Mouse (Mus musculus) heart, adult 2 months (tissue): ENCODE measurements around the gene Shb. TPM values are rescaled to one million over a fixed set of nuclear protein-coding genes. Genes with fewer than 3 reads are reported as not detected.

Source experiments
- DNase-seq, 2 experiments: peaks; one replicate each; pipeline ENCODE4 v3.0.0; 2021
- H3K27ac ChIP-seq: fragments of 200-600 bp; 2 replicates; pipeline ENCODE4 v1.8.1; 2022
- H3K27me3 ChIP-seq: fragments of 200-500 bp; 2 replicates; pipeline ENCODE4 v1.6.1; 2012; ENCODE audit warnings: mild to moderate bottlenecking, low read length, inconsistent platforms, mixed read lengths; ENCODE audit not compliant: control insufficient read depth, insufficient read depth
- H3K36me3 ChIP-seq: fragments of 200-500 bp; 2 replicates; pipeline ENCODE4 v1.6.1; 2012; ENCODE audit warnings: low read length, inconsistent platforms; ENCODE audit not compliant: control insufficient read depth, insufficient read depth
- H3K4me1 ChIP-seq: fragments of 200-500 bp; 2 replicates; pipeline ENCODE4 v1.6.1; 2011; ENCODE audit warnings: low read length; ENCODE audit not compliant: control insufficient read depth, insufficient read depth
- H3K4me3 ChIP-seq: fragments of 200-600 bp; 2 replicates; pipeline ENCODE4 v1.8.1; 2022
- H3K79me2 ChIP-seq: fragments of 200-500 bp; replicated peaks from 2 replicates; pipeline ENCODE4 v1.6.1; 2012; ENCODE audit warnings: mild to moderate bottlenecking, inconsistent platforms, low read length, moderate library complexity, mixed read lengths; ENCODE audit not compliant: control insufficient read depth, insufficient read depth
- H3K9ac ChIP-seq: fragments of 200-500 bp; 2 replicates; pipeline ENCODE4 v1.6.1; 2012; ENCODE audit warnings: low read depth, mild to moderate bottlenecking, control low read depth, inconsistent platforms, low read length, mixed read lengths
- CTCF ChIP-seq: fragments of 200-600 bp; IDR thresholded peaks from 2 replicates; pipeline ENCODE4 v1.8.1; 2022; ENCODE audit warnings: antibody characterized with exemption, mild to moderate bottlenecking, moderate library complexity
- EP300 ChIP-seq: fragments of 200-500 bp; IDR thresholded peaks from 2 replicates; pipeline ENCODE4 v1.6.1; 2011; ENCODE audit warnings: low read depth, low read length, control low read depth; ENCODE audit not compliant: insufficient read depth
- POLR2A ChIP-seq: fragments of 200-500 bp; IDR thresholded peaks from 2 replicates; pipeline ENCODE4 v1.6.1; 2011; ENCODE audit warnings: mild to moderate bottlenecking, low read depth, low read length, control low read depth; ENCODE audit not compliant: insufficient read depth
- WGBS: fragments of 180-500 bp; shearing (Covaris S2); methylation state at CpG from one replicate; pipeline ENCODE4 v1.1.7; 2018; 5-methylcytosine and 5-hydroxymethylcytosine counted together
- intact Hi-C: fragments of 180-260 bp; cut with DNase I; formaldehyde crosslinking; loops from one replicate; pipeline ENCODE4 v1.15.1; 2025
- polyA plus RNA-seq: library from polyadenylated mRNA; depleted of rRNA; stranded (reverse); fragments of >200 nt; gene quantifications from 2 replicates; pipeline ENCODE4 v1.2.3, GENCODE M21; 2012
- total RNA-seq, 2 experiments: library from RNA; stranded (reverse); gene quantifications; 2 replicates each; pipeline ENCODE4 v1.2.3; 2021

Shb gene
- total and polyA plus RNA-seq, 3 experiments: 19.4 to 43.0 (median 27.2) TPM

GRCm38 (mm10) chr4:45540151-45540933 lies 8.1 kb upstream of the Shb start:
- no peak overlapping the region for H3K4me3 ChIP-seq
- no peak overlapping the region for H3K9ac ChIP-seq
- intact Hi-C loops: no loop called here
- TF ChIP-seq CTCF: no peak
- TF ChIP-seq EP300: no peak
- TF ChIP-seq POLR2A: no peak
- H3K36me3 ChIP-seq: no peaks in the 10 kb centered on the region
- peak in 1 of 2 experiments; percentile 43 for DNase-seq
- no peaks in the 10 kb centered on the region for H3K27me3 ChIP-seq
- 62% methylated on average over 15 of the region's 15 CpGs for WGBS
- no peaks in the 10 kb centered on the region for H3K79me2 ChIP-seq
- peak overlapping the region; percentile 16; the same call in 1 of the 2 replicates for H3K27ac ChIP-seq
- no peaks in the 10 kb centered on the region for H3K4me1 ChIP-seq

- Histone ChIP-seq H3K9ac (no peak overlapping the region), H3K4me3 (no peak overlapping the region), H3K36me3 (no peaks in the 10 kb centered on the region), H3K27ac (no peak overlapping the region), H3K27me3 (no peaks in the 10 kb centered on the region), H3K4me1 (no peaks in the 10 kb centered on the region), H3K79me2 (no peaks in the 10 kb centered on the region)
- DNase-seq: no peak
- intact Hi-C loops: loop anchor here (10.0 kb wide), 2 partner anchors 434 to 524 kb away; partner anchors contain the start of genes Polr1e, Tomm5 and Zbtb5
- TF ChIP-seq EP300 (no peak), POLR2A (no peak), CTCF (no peak)
Measured at GRCm38 (mm10) chr4:45539187-45539586, 6.9 kb upstream of the Shb start.

DNA sequence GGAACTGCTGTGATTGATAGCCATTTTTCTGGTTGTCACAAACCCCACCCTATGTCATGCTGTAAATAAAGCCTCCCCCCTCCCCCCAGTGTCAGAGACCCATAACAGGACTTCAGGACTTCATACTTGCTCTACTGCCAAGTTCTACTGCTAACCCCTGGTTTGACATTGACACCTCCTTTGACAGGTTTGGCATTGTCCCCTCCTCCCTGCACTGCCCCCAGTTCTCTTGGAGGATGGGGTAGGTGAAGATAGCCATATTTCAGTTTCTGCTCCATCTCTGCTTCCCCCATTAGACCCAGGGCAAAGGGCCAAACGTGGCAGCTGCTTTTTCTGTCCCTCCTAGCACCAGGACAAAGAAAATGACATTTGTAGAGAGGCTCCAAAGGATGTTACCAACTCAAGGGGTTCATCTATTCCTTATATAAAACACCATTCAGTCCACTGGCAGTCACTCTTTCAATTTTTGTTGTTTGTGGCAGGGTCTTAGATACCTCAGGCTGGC lies 1.2 kb upstream of the Shb start:
- Histone ChIP-seq H3K4me1 (peaks cover 4% of the 10 kb centered on the region; the same call in 1 of the 2 replicates), H3K27ac (no peak overlapping the region), H3K4me3 (no peak overlapping the region), H3K79me2 (no peaks in the 10 kb centered on the region), H3K9ac (no peak overlapping the region), H3K36me3 (no peaks in the 10 kb centered on the region), H3K27me3 (no peaks in the 10 kb centered on the region)
- intact Hi-C loops: loop anchor here (5.0 to 10.0 kb wide), 3 partner anchors 96 to 519 kb away; partner anchors contain the start of genes Polr1e, Tomm5 and Zbtb5
- peak; percentile 15 to 22 for DNase-seq
- 27% methylated on average over 1 of the region's 1 CpGs for WGBS
- TF ChIP-seq EP300 (no peak), POLR2A (no peak), CTCF (no peak)

- peak; percentile 94 for DNase-seq
- Histone ChIP-seq H3K9ac (peak overlapping the region; percentile 93), H3K36me3 (peaks cover 2% of the 10 kb centered on the region), H3K27ac (peak overlapping the region; percentile 93), H3K27me3 (no peaks in the 10 kb centered on the region), H3K4me3 (peak overlapping the region; percentile 86), H3K4me1 (peaks cover 14% of the 10 kb centered on the region), H3K79me2 (no peaks in the 10 kb centered on the region)
- WGBS: under 1% methylated on average over 54 of the region's 68 CpGs
- TF ChIP-seq POLR2A: peak; percentile 72
- peak; percentile 55 for TF ChIP-seq CTCF
- TF ChIP-seq EP300: peak; percentile 71
- intact Hi-C loops: loop anchor here (2.0 to 10.0 kb wide), 4 partner anchors 94 to 516 kb away; partner anchors contain the start of genes Dcaf10, Exosc3, Polr1e and Tomm5
Measured at GRCm38 (mm10) chr4:45530662-45531542, 1.4 kb downstream of the Shb start.

DNA sequence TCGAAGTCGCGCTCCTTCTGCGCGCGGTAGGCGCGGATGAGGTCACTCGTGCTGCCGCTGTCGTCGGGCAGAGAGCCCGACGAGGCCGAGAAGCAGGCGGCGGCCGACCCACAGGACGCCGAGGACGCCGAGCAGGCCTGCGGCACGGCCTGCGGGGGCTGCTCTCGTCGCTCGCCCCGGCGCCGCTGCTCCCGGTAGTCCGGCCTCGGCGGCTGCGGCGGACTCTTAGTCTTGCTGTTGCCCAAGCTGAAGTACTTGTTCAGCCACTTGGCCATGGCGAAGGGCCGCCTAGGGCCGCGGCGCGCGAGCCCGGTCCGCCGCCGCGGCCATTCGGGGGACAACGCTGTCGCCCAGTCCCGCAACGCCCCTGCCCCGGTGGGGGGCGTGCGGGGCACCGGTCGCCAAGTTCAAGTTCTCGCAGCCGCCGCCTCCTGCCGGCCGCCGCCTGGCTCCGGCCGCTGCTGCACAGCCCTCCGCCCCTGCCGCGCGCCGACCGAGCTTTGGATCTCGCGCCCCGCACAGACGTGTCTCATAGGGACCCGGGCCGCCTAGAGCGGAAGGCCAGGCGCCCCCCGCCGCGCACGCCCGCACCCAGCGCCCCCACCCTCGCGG lies 2.2 kb downstream of the Shb start:
- Histone ChIP-seq H3K4me3 (peak overlapping the region; percentile 86), H3K9ac (peak overlapping the region; percentile 93), H3K36me3 (peaks cover 2% of the 10 kb centered on the region), H3K4me1 (peaks cover 14% of the 10 kb centered on the region), H3K27ac (peak overlapping the region; percentile 91), H3K27me3 (no peaks in the 10 kb centered on the region), H3K79me2 (no peaks in the 10 kb centered on the region)
- intact Hi-C loops: loop anchor here (1.0 to 10.0 kb wide), 9 partner anchors 21 to 515 kb away; partner anchors contain the start of genes Dcaf10, Exosc3, Polr1e and Slc25a51
- TF ChIP-seq EP300: no peak
- TF ChIP-seq CTCF: no peak; the same call in 1 of the 2 replicates
- no peak for TF ChIP-seq POLR2A
- DNase-seq: peak; percentile 71 to 77
- under 1% methylated on average over 80 of the region's 89 CpGs for WGBS
